In the genomic region with DNA sequence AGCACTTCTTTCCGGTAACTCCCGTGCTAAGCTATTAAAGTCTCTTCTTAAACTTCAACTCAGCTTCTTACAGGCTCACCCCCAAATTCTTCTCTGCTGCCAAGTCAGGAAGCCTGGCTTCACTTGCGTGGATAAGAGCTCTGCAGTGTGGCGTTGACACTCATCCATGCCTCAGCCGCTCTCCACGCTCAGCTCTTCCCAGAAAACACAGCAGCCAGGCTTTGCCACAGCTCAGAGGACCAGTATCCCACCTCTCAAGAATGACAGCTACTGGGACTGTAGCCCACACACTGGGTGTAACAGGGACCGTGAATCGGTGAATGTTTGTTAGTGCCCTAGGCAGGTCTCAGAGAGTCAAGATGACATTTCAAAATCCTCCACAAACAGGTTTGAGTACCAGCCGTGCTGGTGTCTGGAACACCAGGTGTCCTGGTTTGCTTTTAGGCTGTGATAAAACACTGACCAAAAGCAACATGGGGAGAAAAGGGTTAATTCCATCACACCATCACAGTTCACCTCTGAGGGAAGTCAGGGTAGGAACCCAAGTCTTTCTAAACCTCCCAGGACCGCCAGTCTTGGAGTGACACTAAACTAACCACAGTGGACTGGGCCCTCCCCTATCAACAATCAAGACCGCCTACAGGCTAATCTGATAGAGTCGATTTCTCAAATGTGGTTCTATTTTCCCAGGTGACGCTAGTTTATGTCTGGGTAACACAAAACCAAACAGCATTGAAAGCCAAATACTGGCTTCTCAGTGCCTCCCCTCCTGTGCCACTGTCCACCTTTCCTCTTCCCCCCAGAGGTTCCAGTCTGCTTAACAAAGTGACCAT, we compare ENCODE assay signal across 19 mouse cellular contexts. TPM values are rescaled to one million over a fixed set of nuclear protein-coding genes. Genes with fewer than 3 reads are reported as not detected.
DNase-seq lines count a peak whose midpoint lies in the region; ATAC-seq and TF ChIP-seq lines count a peak whose summit lies in the region.
"Had no signal": no experiment of that assay in that cellular context is flagged by ENCODE, and none has a peak within 500 bp of the region (broad histone marks: within the 10 kb centered on the region; RNA-seq: fewer than 3 reads in every experiment).

No protein-coding gene starts in this region.

- 85% methylated on average over 13 of the region's 13 CpGs for WGBS in hindbrain, embryonic 11.5 days

- H3K27ac ChIP-seq in left cerebral cortex, adult 2 months = peak overlapping the region; percentile 87
- no peak overlapping the region for H3K27ac ChIP-seq in hindbrain, embryonic 11.5 days (ENCODE audit: low read depth, low read length)
- H3K27ac ChIP-seq: embryonic facial prominence, embryonic 13.5 days; forebrain, embryonic 12.5 days; gastrocnemius, adult 2 months; hindbrain, embryonic 13.5 days; limb, embryonic 15.5 days; stomach, postnatal 0 days had no signal

- no peak for TF ChIP-seq CTCF in left cerebral cortex, adult 2 months (IDR thresholded peaks at IDR 0.05)

- H3K4me1 ChIP-seq in hindbrain, embryonic 11.5 days (replicated peaks; ENCODE audit: control insufficient read depth, insufficient read depth, low read length) = peaks cover 7% of the 10 kb centered on the region; the same call in 1 of the 2 replicates

- H3K36me3 ChIP-seq in hindbrain, embryonic 11.5 days (ENCODE audit: control insufficient read depth, insufficient read depth, low read length) = no peaks in the 10 kb centered on the region
- H3K36me3 ChIP-seq: hindbrain, embryonic 13.5 days had no signal

- no peaks in the 10 kb centered on the region for H3K27me3 ChIP-seq in hindbrain, embryonic 11.5 days (ENCODE audit: control insufficient read depth, insufficient read depth, low read length)
- H3K27me3 ChIP-seq: embryonic facial prominence, embryonic 13.5 days; hindbrain, embryonic 13.5 days; limb, embryonic 15.5 days had no signal

- H3K4me2 ChIP-seq in hindbrain, embryonic 11.5 days (replicated peaks; ENCODE audit: low read depth, low read length) = no peak overlapping the region
- H3K4me2 ChIP-seq: embryonic facial prominence, embryonic 13.5 days; forebrain, embryonic 12.5 days; hindbrain, embryonic 13.5 days; limb, embryonic 15.5 days had no signal

- intact Hi-C loops in left cerebral cortex, adult 2 months (cut with DNase I) = no loop called here
- intact Hi-C loops in left cerebral cortex, postnatal 4 days (cut with DNase I) = no loop called here

- no peak overlapping the region for H3K9ac ChIP-seq in hindbrain, embryonic 11.5 days (ENCODE audit: low read depth, low read length)
- H3K9ac ChIP-seq: embryonic facial prominence, embryonic 13.5 days; forebrain, embryonic 12.5 days; hindbrain, embryonic 13.5 days; limb, embryonic 15.5 days had no signal

- ATAC-seq in frontal cortex, adult (ENCODE audit: low TSS enrichment) = peak; percentile 66
- no peak for ATAC-seq in hindbrain, embryonic 11.5 days (ENCODE audit: low FRiP score)
- ATAC-seq: midbrain, embryonic 16.5 days had no signal

- no peaks in the 10 kb centered on the region for H3K9me3 ChIP-seq in hindbrain, embryonic 11.5 days (ENCODE audit: control insufficient read depth, low read length)
- H3K9me3 ChIP-seq: embryonic facial prominence, embryonic 13.5 days; hindbrain, embryonic 13.5 days; limb, embryonic 15.5 days had no signal

- no peak for DNase-seq in frontal cortex, postnatal 10 days (ENCODE audit: low spot score in 2 of 2)
- no peak for DNase-seq in left cerebral cortex, adult 2 months (ENCODE audit: extremely low spot score in 1 of 2, low spot score in 2 of 2)
- no peak for DNase-seq in left cerebral cortex, postnatal 4 days
- peak; percentile 87 for DNase-seq in brain, adult 2 months (ENCODE audit: low read depth, low spot score)
- peak; percentile 50 for DNase-seq in heart, postnatal 4 days
- no peak for DNase-seq in hindbrain, embryonic 11.5 days (ENCODE audit: low spot score)
- DNase-seq: adrenal gland, postnatal 14 days; B cell, adult 2 months; gastrocnemius, adult 2 months; kidney, adult 11 months; lung, postnatal 36 days; thymus, postnatal 36 days had no signal

- no peak overlapping the region for H3K4me3 ChIP-seq in left cerebral cortex, adult 2 months
- H3K4me3 ChIP-seq in hindbrain, embryonic 11.5 days (ENCODE audit: low read depth, low read length) = no peak overlapping the region
- H3K4me3 ChIP-seq: embryonic facial prominence, embryonic 13.5 days; forebrain, embryonic 12.5 days; gastrocnemius, adult 2 months; hindbrain, embryonic 13.5 days; limb, embryonic 15.5 days had no signal

RNA-seq across cellular contexts. Expression of a gene that starts 31.5 kb away (rescaled TPM):
- 100 to 1,000 TPM; 118 to 134 TPM for total RNA-seq in left cerebral cortex, adult 2 months (2021)
- 10 to 100 TPM; 29.8 to 31.3 TPM for total RNA-seq in left cerebral cortex, postnatal 4 days (2021)
- total RNA-seq in heart, postnatal 4 days (2021) = 10 to 100 TPM; 20.6 to 24.8 TPM
- polyA plus RNA-seq in hindbrain, embryonic 11.5 days (2014; fragmentation: Nextera tagmentation; extraction: Ambion mirVana) = 0.71 and 0.77 TPM in 2 replicates

Comparison
In these comparisons a context has a peak if more than half of its experiments do, and no peak if none do; other contexts are left out.
1. DNase-seq: peak in brain, adult 2 months (single experiment) and heart, postnatal 4 days (single experiment); none in frontal cortex, postnatal 10 days (0 of 2), left cerebral cortex, adult 2 months (0 of 2), left cerebral cortex, postnatal 4 days (single experiment) and hindbrain, embryonic 11.5 days (single experiment).